Mouse (Mus musculus) left cerebral cortex, adult 9 months (tissue): ENCODE data around the gene Rasgrp4.
A peak's percentile ranks its signal among the peaks of the same experiment; 100 is the strongest.

Experiments used
- DNase-seq, 2 experiments: peaks; one replicate each; pipeline ENCODE4 v3.0.0; 2022; ENCODE audit warnings: low spot score in 2 of 2

Gene Rasgrp4

DNA sequence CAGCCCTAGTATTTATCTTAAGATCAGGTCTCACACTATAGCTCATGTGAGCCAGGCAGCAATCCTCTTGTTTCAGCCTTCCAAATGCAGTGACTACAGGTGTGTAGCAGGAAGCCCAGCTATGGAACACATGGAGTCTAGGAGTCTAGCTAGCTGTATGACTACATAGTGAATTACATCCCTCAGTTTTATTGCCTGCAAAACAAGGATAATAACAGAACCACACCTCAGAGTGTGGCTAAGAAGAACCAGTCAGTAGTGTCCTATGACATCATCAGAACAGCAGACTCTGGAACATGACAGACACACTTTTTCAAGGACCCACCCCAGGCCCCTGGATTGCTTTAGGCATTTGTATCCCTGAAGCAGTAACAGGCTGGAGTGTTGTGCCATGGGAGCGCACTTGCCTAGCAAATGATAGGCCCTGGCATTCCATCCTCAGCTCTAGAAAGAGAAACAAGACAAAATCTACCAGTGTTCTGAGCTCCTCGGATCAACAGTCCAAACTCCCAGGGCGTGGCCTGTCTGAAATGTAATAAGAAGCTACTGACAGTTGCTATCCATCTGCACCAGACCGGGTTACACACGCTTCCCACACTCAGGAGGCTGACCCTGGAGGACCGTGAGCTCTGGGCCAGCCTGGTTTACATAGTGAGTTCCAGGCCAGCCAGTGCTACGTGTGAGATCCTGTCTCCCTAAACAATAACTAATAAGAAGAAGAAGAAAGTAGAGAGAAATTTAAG, 12.1 kb downstream of the Rasgrp4 start:
- DNase-seq: no peak

GRCm38 (mm10) chr7:29148771-29149170, 14.1 kb downstream of the Rasgrp4 start:
- DNase-seq: no peak

DNA sequence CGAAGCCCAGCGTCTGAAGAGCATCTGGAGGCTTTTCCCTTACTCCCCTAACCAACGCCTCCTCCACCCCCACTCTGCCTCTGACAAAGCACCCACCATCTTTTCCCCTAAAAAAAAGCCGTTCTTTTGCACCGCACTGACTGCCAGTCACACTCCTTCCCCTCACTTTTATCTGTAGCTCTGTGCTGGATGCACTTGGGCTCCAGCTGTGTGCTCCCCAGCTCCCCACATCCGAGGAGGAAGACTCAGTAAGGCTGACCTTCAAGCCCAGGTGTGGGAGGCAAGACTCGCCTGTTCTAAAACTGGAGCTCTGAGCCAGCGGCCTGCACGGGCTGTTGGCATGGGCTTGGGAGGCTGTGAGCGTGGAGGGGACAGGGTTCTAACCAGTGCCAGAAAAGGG, 16.8 kb downstream of the Rasgrp4 start:
- DNase-seq: no peak

GRCm38 (mm10) chr7:29154018-29154720, 19.5 kb downstream of the Rasgrp4 start:
- DNase-seq: no peak

- DNase-seq: peak; percentile 76 to 86
Observed at GRCm38 (mm10) chr7:29155196-29155837, 20.7 kb downstream of the Rasgrp4 start.

GRCm38 (mm10) chr7:29155838-29156782, 21.5 kb downstream of the Rasgrp4 start, which contains the start of gene Fam98c:
Gene Fam98c, minus strand, starts transcription at chr7:29156234.
- DNase-seq: peak in 1 of 2 experiments; percentile 87

GRCm38 (mm10) chr7:29158264-29158663, 23.6 kb downstream of the Rasgrp4 start:
- no peak for DNase-seq

DNA sequence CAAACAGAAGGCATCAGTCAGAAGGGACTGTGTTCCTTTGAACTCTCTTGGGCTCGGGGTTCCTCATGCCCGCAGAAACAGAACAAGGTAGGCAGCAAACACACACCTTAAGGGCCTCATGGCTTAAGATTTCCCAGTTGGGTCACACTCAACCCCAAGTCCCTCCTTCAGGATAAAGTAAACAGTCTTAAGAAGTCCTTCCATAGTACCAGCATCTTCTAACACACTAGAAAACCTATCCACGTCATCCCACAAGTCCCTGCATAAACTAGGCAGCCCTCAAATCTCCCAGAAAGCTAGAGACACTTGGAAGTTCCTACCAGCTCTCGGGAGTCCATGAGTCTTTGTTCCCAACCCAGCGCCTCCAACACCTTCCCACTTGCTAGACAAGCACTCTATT, 27.6 kb downstream of the Rasgrp4 start:
- no peak for DNase-seq

DNA sequence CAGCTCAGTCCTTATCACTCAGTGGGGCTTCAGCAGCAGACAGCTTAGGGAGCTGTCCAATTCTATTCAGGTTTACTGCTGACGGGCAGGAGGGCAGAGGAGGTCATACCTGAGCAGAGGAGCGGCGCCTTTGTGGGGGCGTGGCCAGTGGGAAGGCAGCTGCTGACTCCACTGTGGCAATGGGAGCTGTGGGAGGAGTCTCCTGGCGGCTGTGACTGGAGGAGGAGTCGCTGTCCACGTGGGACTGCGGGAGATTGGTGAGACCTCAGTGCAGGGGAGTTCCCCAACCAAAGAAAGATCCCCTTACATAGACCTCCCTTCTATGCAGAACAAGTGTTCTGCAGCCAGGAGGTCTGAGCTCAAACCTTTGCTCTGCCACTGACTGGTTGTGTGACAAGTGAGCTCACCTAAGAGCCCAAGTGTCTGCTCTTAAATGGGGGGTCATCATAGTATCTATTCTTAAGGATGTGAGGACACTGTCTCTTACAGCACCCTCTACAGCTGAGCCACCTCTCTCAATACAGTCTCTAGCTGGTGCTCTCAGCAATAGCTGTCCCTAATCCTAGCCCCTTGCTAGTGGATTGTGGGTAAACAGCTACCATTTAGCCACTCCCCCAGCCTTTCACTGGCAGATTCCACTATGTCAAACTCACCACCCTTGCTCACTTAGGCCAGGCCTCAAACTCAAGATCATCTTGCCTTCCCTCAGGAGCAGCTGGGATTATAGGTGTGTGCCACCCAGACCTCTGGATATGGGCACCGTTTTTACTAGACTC, 28.3 kb downstream of the Rasgrp4 start:
- no peak for DNase-seq

DNA sequence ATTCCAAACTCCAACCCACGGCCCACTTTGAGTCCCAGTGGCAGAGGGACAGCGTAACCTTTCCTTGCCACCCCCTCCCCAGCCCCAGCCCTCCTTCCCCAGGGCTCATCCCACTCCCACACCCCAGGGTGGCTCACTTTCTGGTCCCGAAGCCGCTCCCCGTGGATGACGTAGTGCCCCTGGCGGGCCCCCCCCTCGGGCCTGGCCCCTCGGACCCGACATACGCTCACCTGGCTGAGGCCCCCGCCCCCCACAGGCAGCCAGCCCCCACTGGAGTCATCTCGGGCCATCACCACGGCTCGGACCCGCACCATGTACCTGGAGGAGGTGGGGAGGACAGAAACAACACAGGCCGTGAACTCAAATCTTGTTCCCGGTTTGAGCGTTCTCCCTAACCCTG, 33.0 kb downstream of the Rasgrp4 start:
- DNase-seq: no peak

GRCm38 (mm10) chr7:29168121-29168695, 33.6 kb downstream of the Rasgrp4 start:
- no peak for DNase-seq

GRCm38 (mm10) chr7:29168791-29169230, 34.2 kb downstream of the Rasgrp4 start:
- no peak for DNase-seq

- peak in 1 of 2 experiments; percentile 83 for DNase-seq
Observed at GRCm38 (mm10) chr7:29169231-29170065, 34.8 kb downstream of the Rasgrp4 start.

GRCm38 (mm10) chr7:29170066-29170754, 35.6 kb downstream of the Rasgrp4 start, which contains the start of the genes Ggn and Spred3:
Gene Ggn, plus strand, starts transcription at chr7:29170210.
Gene Spred3, minus strand, starts transcription at chr7:29170411.
- DNase-seq: peak in 1 of 2 experiments; percentile 58

DNA sequence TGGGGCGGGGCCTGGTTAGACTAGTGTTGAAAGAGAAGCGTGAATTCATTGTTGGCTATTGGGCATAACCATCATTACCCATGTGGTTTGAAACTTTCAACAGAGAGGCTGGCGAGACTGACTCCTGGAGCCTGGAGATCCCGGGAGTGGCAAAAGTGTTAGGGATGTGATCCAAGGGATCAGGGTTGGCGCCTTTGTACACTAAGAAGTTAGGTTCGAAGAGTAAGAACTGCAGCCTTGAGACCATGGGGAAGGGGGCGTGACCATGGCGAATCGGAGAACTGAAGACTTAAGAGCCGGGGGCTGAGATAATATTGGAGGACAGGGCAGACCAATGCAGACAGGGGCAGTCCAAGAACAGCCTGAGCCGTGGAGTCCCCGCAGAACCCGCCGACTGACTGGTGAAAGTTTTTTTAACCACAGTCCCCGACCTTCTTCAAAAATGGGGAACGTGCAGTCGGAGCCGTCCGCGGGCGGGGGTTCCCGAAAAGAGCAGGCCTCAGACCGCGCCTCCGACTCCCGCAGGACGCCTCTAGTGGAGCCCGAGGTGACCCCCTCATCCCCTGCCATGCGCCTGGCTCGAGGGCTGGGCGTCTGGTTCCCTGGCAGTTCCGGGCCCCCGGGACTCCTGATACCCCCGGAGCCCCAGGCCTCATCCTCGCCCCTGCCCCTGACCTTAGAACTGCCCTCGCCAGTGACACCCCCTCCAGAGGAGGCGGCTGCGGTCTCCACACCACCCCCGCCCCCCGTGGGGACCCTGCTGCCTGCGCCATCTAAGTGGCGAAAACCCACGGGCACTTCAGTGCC, 36.3 kb downstream of the Rasgrp4 start:
- no peak for DNase-seq

GRCm38 (mm10) chr7:29171562-29172097, 37.0 kb downstream of the Rasgrp4 start:
- no peak for DNase-seq

- DNase-seq: no peak
Observed at GRCm38 (mm10) chr7:29172390-29173016, 37.9 kb downstream of the Rasgrp4 start.
